8 mouse cellular contexts compared by ENCODE assay signal in the genomic region with DNA sequence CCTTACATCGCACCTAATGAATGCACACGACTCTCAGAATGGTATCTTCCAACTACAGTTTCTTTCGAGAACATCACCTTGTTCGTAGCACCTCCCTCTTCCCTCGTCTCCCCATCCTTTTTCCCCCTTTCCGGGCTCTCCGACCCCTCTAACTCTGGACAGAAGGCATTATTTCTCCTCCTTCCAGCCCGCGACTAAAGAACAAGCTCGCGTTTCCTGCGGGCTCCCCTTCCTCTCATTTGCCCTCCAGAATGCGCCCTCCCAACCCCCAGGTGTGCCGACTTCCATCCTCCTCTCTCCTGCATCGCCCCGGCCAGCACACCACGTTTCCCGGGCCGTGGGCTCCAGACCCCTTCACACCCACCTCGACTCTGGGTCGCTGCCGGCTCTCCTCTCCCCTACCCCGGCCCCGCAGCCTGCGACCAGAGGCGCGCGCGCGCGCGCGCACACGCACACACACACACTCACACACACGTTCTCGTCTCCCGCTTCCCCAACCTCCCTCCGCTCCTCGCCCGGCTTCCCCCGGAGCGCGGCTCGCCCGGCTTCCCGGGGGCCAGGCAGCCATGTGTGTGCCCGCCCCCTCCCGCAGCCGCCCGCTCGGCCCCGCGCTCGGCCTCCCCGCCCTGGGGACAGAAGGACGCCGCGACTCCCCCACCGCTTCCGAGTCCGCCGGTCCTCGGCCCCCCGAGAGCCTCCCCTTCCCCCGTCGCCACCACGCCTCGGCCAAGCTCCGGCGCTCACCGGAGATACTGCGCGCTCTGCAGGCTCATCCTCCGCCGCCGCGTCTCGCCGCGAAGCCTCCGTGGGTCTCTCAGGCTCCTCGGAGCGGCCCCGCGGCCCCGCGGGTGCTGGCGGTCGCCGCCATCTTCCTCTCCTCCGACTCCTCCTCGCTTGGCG. TPM values are rescaled to one million over a fixed set of nuclear protein-coding genes. Genes with fewer than 3 reads are reported as not detected.
DNase-seq lines count a peak whose midpoint lies in the region; ATAC-seq and TF ChIP-seq lines count a peak whose summit lies in the region.

A gene (minus strand): TSS at position 882 of the 900 bp plus-strand sequence.

- 1% methylated on average over 89 of the region's 93 CpGs for WGBS in kidney, adult 2 months
- WGBS in heart, embryonic 12.5 days = under 1% methylated on average over 86 of the region's 93 CpGs

- peak within 1 kb of the TSS; percentile 99 for H3K4me2 ChIP-seq in heart, embryonic 12.5 days

- DNase-seq in kidney, adult 2 months = peak; percentile 67
- DNase-seq in kidney, postnatal 10 days = no peak
- DNase-seq in brain, embryonic 18.5 days (ENCODE audit: low read depth, low spot score) = peak; percentile 32
- peak; percentile 44 to 70 for DNase-seq in layer of hippocampus, adult 18-20 months (ENCODE audit: low spot score in 2 of 2)
- DNase-seq in lung, postnatal 25 days (ENCODE audit: low spot score) = peak; percentile 6
- peak; percentile 31 to 59 for DNase-seq in spleen, postnatal 14 days (ENCODE audit: low spot score in 2 of 2)

- TF ChIP-seq POLR2A in kidney, adult 2 months (IDR thresholded peaks at IDR 0.05; ENCODE audit: low read depth, low read length) = no peak

- H3K27ac ChIP-seq in kidney, adult 2 months (ENCODE audit: insufficient read depth, low read depth, low read length) = peak within 1 kb of the TSS; percentile 99
- H3K27ac ChIP-seq in heart, embryonic 12.5 days (ENCODE audit: poor library complexity, severe bottlenecking) = peak within 1 kb of the TSS; percentile 98

- ATAC-seq in erythroid progenitor cell, adult 5-6 weeks (replicated peaks; ENCODE audit: low FRiP score, poor library complexity, severe bottlenecking) = peak; percentile 4; the same call in 1 of the 2 replicates
- peak; percentile 63 for ATAC-seq in heart, embryonic 12.5 days (ENCODE audit: insufficient number of reproducible peaks, low FRiP score)

- H3K9ac ChIP-seq in heart, embryonic 12.5 days = peak within 1 kb of the TSS; percentile 98

- H3K4me3 ChIP-seq in kidney, adult 2 months (ENCODE audit: insufficient read depth, low read depth, low read length) = peak within 1 kb of the TSS; percentile 99
- H3K4me3 ChIP-seq in heart, embryonic 12.5 days = peak within 1 kb of the TSS; percentile 98

- no peaks in the 10 kb centered on the region for H3K9me3 ChIP-seq in heart, embryonic 12.5 days (replicated peaks)

- peaks cover 7% of the 10 kb centered on the region; the same call in 1 of the 2 replicates for H3K4me1 ChIP-seq in kidney, adult 2 months (ENCODE audit: control insufficient read depth, insufficient read depth, low read length)
- H3K4me1 ChIP-seq in heart, embryonic 12.5 days (replicated peaks) = peaks cover 18% of the 10 kb centered on the region

- no peak for TF ChIP-seq CTCF in kidney, adult 2 months (conservative IDR thresholded peaks at IDR 0.05; ENCODE audit: insufficient read depth, insufficient read length, low read depth, low read length)

- peaks cover 1% of the 10 kb centered on the region; the same call in 1 of the 2 replicates for H3K36me3 ChIP-seq in kidney, adult 2 months (ENCODE audit: control insufficient read depth, insufficient read depth, low read length)
- 0 out of 2 replicates have a peak, but pooled peaks cover 3% of the 10 kb centered on the region for H3K36me3 ChIP-seq in heart, embryonic 12.5 days

- H3K27me3 ChIP-seq in kidney, adult 2 months (replicated peaks; ENCODE audit: control insufficient read depth, insufficient read depth, low read length) = no peaks in the 10 kb centered on the region
- H3K27me3 ChIP-seq in heart, embryonic 12.5 days (replicated peaks) = no peaks in the 10 kb centered on the region

RNA-seq across cellular contexts. Expression of the gene that starts here (rescaled TPM):
- polyA plus RNA-seq in kidney, adult 2 months (2012; rRNA removed) = 46.8 and 56.1 TPM in 2 replicates
- total RNA-seq in erythroid progenitor cell, adult 5-6 weeks (2015; ENCODE audit: low replicate concordance) = 81.3 and 93.3 TPM in 2 replicates
- total RNA-seq in erythroid progenitor cell, adult 5-6 weeks (2017; ENCODE audit: low replicate concordance) = 21.0 and 33.1 TPM in 2 replicates
- polyA plus RNA-seq in heart, embryonic 12.5 days (2016; fragmentation: Nextera tagmentation; extraction: Ambion mirVana) = 32.3 and 34.2 TPM in 2 replicates
- total RNA-seq in layer of hippocampus, adult 18-20 months (2021) = 10 to 100 TPM; 95.3 to 95.8 TPM
